Mouse (Mus musculus) limb, embryonic 12.5 days (tissue): ENCODE measurements at regions not wholly inside any gene's neighbourhood (a gene's known extent, or its start where the extent isn't known, plus 50 kb on each side); places are given as distances from the start of the nearest gene placed in this dataset.

Experiments used
- ATAC-seq: fragments of 200-750 bp; cut with Nextera tagmentation; 2 replicates; pipeline ENCODE4 v1.8.0; 2017; ENCODE audit warnings: low read depth, moderate TSS enrichment; ENCODE audit not compliant: insufficient number of reproducible peaks, insufficient read depth, low FRiP score, low TSS enrichment
- H3K27ac ChIP-seq: fragments of 300-500 bp; sonication (generic); 2 replicates; pipeline ENCODE4 v1.5.1; 2016; ENCODE audit warnings: mild to moderate bottlenecking, moderate library complexity
- H3K27me3 ChIP-seq: fragments of 300-500 bp; sonication (generic); 2 replicates; pipeline ENCODE4 v1.6.1; 2016; ENCODE audit warnings: mild to moderate bottlenecking, moderate library complexity
- H3K36me3 ChIP-seq: fragments of 300-500 bp; sonication (generic); 2 replicates; pipeline ENCODE4 v1.6.1; 2016; ENCODE audit warnings: mild to moderate bottlenecking, moderate library complexity
- H3K4me1 ChIP-seq: fragments of 300-500 bp; sonication (generic); replicated peaks from 2 replicates; pipeline ENCODE4 v1.6.1; 2016
- H3K4me2 ChIP-seq: fragments of 300-500 bp; sonication (generic); 2 replicates; pipeline ENCODE4 v1.6.1; 2016; ENCODE audit warnings: mild to moderate bottlenecking, moderate library complexity
- H3K4me3 ChIP-seq: fragments of 300-500 bp; sonication (generic); replicated peaks from 2 replicates; pipeline ENCODE4 v1.5.1; 2016; ENCODE audit warnings: mild to moderate bottlenecking
- H3K9ac ChIP-seq: fragments of 300-500 bp; sonication (generic); replicated peaks from 2 replicates; pipeline ENCODE4 v1.6.1; 2016; ENCODE audit warnings: mild to moderate bottlenecking, moderate library complexity
- H3K9me3 ChIP-seq: fragments of 300-500 bp; sonication (generic); 2 replicates; pipeline ENCODE4 v1.6.1; 2016; ENCODE audit warnings: mild to moderate bottlenecking, moderate library complexity
- WGBS: fragments of 180-500 bp; shearing (Covaris S2); methylation state at CpG from one replicate; pipeline ENCODE4 v1.1.7; 2016; 5-methylcytosine and 5-hydroxymethylcytosine counted together

DNA sequence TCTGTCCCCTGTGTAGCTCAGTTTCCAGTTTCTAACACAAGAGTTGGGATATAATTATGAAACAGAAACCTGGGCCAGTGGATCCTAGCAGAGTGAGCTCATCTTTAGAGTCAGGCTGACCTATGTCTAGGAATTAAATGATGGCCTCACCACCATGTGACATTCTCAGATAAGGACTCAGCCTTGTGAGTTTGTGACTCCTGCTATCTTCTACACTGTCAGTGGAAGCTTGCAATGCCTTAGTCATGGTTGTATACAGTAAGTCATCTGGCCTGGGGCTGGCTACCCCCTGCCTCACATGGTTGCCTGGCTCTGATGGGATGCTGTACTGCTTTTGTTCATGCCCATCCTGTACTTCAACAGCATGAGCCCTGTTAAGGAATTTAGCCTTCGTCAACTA lies 90.3 kb upstream of the Glrp1 start:
- Histone ChIP-seq H3K4me3 (no peak overlapping the region), H3K36me3 (no peaks in the 10 kb centered on the region), H3K4me1 (no peaks in the 10 kb centered on the region), H3K9ac (no peak overlapping the region), H3K4me2 (no peak overlapping the region), H3K27me3 (no peaks in the 10 kb centered on the region), H3K9me3 (no peaks in the 10 kb centered on the region), H3K27ac (no peak overlapping the region)
- no peak for ATAC-seq
- whole genome bisulfite sequencing: 75% methylated on average over 1 of the region's 1 CpGs

DNA sequence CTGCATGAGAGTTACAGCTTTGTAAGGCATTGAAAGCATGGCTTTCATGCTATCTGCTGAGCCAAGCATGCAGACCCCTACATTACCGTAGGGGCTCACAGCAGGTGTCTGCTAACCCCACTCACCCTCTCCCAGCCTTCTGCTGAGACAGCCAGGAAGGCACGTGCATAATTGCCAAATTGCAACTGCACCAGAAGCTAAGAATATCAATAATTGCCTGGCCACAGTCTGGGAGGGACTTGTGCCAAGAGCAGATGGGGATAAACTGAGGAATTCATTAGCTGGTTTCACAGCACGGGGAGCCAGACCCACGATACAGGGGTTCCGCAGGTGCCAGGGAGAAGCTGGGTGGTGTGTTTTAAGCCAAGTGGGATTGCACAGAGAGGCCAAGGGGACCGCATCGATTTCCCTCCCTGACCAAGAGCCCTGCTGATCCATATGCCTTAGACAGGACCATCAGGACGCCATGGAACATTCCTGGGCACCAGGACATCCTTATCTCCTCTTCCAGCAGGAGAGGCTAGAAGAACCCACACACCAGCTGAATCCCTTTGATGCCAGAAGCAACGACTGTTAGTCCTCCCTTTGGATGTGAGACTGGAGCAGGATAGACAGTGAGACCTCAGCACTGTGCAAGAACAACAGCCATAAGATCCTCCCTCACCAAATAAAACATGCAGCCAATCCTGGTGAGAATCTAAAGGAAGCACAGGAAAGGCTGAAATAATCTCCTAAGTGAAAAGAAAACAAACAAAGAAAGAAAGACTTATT lies 84.8 kb upstream of the Glrp1 start:
- no peak overlapping the region for H3K4me3 ChIP-seq
- WGBS: 52% methylated on average over 9 of the region's 9 CpGs
- no peaks in the 10 kb centered on the region for H3K27me3 ChIP-seq
- ATAC-seq: no peak
- H3K9me3 ChIP-seq: no peaks in the 10 kb centered on the region
- no peaks in the 10 kb centered on the region for H3K36me3 ChIP-seq
- H3K27ac ChIP-seq: no peak overlapping the region
- no peak overlapping the region for H3K4me2 ChIP-seq
- H3K9ac ChIP-seq: no peak overlapping the region
- peaks cover 9% of the 10 kb centered on the region for H3K4me1 ChIP-seq

DNA sequence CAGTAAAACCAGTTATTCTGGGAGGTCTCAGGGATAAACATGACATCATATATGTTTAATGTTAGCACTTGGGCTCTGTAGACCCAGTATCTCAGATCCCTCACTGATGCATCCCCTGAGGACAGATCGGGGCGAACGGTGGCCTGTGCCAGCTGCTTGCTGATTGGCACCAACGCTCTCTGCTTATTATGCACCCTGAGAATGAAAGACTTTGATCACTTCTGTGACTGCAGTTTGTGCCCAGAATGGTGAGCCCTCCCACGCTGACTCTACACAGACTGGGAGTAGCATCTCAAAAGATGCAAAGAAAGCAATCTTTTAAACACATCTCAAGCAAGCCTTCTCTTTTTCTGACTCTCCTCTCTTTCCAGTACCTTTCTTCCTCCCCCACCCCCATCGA lies 82.2 kb upstream of the Glrp1 start:
- Histone ChIP-seq H3K4me3 (no peak overlapping the region), H3K27me3 (no peaks in the 10 kb centered on the region), H3K9me3 (no peaks in the 10 kb centered on the region), H3K36me3 (no peaks in the 10 kb centered on the region), H3K4me1 (peaks cover 9% of the 10 kb centered on the region), H3K27ac (no peak overlapping the region), H3K9ac (no peak overlapping the region), H3K4me2 (no peak overlapping the region)
- WGBS: 77% methylated on average over 6 of the region's 6 CpGs
- ATAC-seq: no peak

DNA sequence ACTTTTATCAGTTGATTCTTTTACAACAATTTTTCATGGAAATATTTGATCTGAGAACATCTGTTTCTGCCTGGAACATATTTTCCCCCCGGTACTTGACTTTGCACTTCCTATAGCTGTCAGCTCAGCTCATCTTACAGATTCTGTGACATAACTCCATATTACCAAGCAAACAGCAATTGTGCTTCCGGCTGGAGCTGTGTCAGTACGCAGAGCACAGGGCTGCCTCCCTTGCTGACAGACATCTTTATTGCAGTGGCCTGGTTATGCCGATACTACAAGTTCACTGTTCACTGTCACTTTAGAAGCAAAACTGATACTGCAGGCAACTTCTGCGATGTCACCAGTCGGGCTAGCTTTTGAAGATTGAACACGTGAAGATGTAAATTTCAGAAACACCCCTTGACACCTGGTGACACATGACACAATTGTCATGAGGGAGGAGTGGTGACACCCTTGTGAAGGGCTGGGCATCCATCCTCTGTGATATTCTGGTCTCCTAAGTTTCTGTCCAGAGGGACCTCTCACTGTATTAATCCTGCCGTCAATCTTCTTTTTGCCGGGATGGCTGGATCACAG lies 81.0 kb upstream of the Glrp1 start:
- WGBS: 55% methylated on average over 9 of the region's 9 CpGs
- Histone ChIP-seq H3K4me1 (peaks cover 9% of the 10 kb centered on the region), H3K27me3 (no peaks in the 10 kb centered on the region), H3K4me3 (no peak overlapping the region), H3K9me3 (no peaks in the 10 kb centered on the region), H3K9ac (no peak overlapping the region), H3K4me2 (no peak overlapping the region), H3K27ac (no peak overlapping the region), H3K36me3 (no peaks in the 10 kb centered on the region)
- no peak for ATAC-seq

DNA sequence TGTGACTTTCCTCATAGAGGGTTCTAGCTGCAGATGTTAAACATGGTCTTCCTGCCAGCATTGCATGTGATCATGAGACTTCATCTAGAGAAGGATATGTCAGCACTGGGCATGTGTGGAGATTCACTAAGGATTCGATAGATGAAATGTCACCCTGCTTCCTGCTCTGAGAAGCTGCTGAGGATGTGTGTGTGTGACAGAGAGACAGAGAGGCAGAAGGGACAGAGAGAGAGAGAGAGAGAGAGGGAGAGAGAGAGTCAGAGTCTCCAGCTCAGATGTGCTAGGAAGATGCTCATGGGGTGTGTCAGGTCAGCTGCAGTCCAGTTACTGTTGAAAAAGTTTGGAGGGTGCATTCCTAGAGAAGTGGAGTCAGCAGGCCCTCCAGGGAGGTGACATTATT lies 78.9 kb upstream of the Glrp1 start:
- H3K4me1 ChIP-seq: no peaks in the 10 kb centered on the region
- H3K4me3 ChIP-seq: no peak overlapping the region
- no peak for ATAC-seq
- no peak overlapping the region for H3K4me2 ChIP-seq
- WGBS: 83% methylated on average over 1 of the region's 1 CpGs
- H3K27ac ChIP-seq: no peak overlapping the region
- H3K9me3 ChIP-seq: no peaks in the 10 kb centered on the region
- no peaks in the 10 kb centered on the region for H3K27me3 ChIP-seq
- no peak overlapping the region for H3K9ac ChIP-seq
- H3K36me3 ChIP-seq: no peaks in the 10 kb centered on the region

DNA sequence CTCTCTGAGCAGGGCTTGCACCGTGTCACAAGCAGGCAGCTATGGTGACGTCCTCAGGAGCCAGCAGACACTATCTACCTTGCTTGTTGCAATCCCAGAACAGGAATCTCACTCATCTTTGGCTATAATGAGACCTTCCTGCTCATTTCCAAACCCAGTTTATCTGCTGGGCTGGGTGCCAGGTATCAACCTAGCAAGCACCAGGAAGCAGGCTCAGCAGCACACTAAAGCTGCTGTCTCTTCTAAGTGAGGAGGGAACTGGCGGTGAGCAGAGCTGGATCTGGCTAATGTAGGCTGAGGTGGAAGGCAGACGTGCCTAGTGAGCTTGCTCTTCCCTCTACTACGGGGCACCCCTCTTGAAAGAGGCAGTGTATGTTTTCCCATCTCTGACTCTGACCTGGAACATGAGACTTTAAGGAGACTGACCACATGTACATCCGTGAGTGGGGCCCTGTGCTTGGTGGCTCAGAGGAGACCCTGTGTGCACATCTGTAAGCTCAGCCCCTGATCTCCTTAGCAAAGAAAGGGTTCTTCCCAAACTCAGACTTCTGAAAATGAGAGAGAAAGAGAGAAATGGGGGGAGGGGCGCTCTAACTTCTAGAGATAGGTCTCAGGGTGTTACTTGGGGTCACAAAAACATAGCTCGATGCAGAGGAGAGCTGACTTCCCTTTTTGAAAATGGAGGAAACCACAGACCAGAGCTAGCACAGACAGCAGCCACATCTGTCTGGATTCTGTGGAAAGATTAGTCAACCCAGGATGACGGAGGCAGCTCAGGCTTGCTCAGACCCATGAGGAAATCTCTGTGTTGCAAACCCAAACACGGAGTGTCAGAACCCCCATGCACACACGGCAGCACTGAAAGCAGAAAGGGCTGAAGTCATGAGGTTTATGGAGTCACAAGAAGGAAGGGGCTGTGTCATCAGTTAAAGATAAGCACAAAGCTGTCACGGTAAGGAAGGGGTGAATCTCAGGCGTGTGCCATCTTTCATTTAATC lies 77.3 kb upstream of the Glrp1 start:
- ATAC-seq: no peak

DNA sequence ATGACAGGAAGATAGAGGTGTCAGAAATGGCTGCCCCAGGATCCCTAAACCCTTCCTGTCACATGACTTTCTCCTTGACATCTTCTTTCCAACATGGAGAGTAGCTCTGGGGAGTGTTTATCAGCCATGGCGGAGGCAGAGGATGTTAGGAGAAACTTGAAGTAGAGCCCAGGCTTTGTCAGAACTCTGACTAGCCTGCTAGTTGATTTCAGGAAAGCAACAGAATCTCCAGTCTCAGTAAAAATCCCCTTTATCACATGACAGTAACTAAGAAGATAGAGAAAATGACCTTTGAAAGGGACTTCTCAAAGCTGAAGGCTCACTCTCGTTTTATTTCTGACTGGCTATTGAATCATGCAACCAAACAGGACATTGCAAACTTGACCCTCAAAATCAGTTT lies 76.3 kb upstream of the Glrp1 start:
- Histone ChIP-seq H3K9ac (no peak overlapping the region), H3K4me2 (no peak overlapping the region), H3K27ac (no peak overlapping the region), H3K4me3 (no peak overlapping the region), H3K9me3 (no peaks in the 10 kb centered on the region), H3K36me3 (no peaks in the 10 kb centered on the region), H3K27me3 (no peaks in the 10 kb centered on the region), H3K4me1 (no peaks in the 10 kb centered on the region; the same call in 1 of the 2 replicates)
- 83% methylated on average over 2 of the region's 2 CpGs for WGBS
- no peak for ATAC-seq

More for the DNA sequence above, 77.3 kb upstream of the Glrp1 start:
- no peak overlapping the region for H3K9ac ChIP-seq
- no peaks in the 10 kb centered on the region for H3K36me3 ChIP-seq
- 81% methylated on average over 13 of the region's 13 CpGs for WGBS
- H3K27ac ChIP-seq: no peak overlapping the region
- no peaks in the 10 kb centered on the region for H3K9me3 ChIP-seq
- no peak overlapping the region for H3K4me2 ChIP-seq
- H3K4me1 ChIP-seq: no peaks in the 10 kb centered on the region; the same call in 1 of the 2 replicates
- H3K27me3 ChIP-seq: no peaks in the 10 kb centered on the region
- H3K4me3 ChIP-seq: no peak overlapping the region

DNA sequence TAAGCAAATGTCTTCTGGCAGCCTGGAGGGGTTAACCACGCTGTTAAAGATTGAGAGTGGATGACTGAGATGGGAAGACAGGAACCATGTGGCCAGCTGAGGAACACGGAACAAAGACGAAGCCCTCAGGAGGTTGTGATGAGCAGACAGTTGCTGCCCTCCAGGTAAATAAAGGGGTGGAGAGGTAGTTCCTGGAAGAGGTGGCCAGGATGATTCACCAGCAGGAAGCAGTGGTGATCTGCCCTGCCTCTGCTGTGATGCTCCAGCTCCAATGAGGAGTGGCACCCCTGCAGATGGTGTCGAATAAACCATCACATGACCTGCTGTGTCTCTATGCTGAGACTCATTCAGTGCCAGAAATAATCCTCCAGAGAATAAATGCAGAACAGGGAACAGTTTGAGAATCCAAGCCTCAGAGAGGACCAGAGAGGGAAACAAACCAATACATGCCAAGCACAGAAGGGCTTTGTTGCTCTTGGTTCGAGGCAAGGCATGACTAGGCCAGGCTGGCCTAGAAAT lies 74.7 kb upstream of the Glrp1 start:
- Histone ChIP-seq H3K4me1 (no peaks in the 10 kb centered on the region; the same call in 1 of the 2 replicates), H3K27me3 (no peaks in the 10 kb centered on the region), H3K36me3 (no peaks in the 10 kb centered on the region), H3K4me2 (no peak overlapping the region), H3K4me3 (no peak overlapping the region), H3K9ac (no peak overlapping the region), H3K9me3 (no peaks in the 10 kb centered on the region), H3K27ac (no peak overlapping the region)
- 67% methylated on average over 5 of the region's 5 CpGs for WGBS
- no peak for ATAC-seq

DNA sequence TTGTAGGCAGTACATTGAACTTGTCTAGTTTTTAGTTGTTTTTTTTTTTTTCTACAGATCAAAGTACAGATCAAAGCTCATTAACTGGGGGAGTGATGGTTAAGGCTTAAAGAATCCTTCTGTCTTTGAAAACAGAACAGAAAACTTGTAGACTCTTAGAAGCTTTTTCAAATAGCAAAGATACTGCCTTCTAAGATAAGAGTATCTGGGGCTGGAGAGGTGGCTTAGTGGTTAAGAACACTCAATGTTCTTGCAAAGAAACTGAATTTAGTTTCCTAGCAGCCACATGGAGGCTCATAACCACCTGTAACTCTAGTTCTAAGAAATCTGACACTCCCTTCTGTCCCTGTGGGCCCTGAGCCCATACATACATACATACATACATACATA lies 68.4 kb upstream of the Glrp1 start:
- no peak for ATAC-seq
- Histone ChIP-seq H3K27ac (no peak overlapping the region), H3K27me3 (no peaks in the 10 kb centered on the region; the same call in 1 of the 2 replicates), H3K4me1 (no peaks in the 10 kb centered on the region; the same call in 1 of the 2 replicates), H3K36me3 (no peaks in the 10 kb centered on the region), H3K9me3 (no peaks in the 10 kb centered on the region), H3K9ac (no peak overlapping the region), H3K4me3 (no peak overlapping the region), H3K4me2 (no peak overlapping the region)

DNA sequence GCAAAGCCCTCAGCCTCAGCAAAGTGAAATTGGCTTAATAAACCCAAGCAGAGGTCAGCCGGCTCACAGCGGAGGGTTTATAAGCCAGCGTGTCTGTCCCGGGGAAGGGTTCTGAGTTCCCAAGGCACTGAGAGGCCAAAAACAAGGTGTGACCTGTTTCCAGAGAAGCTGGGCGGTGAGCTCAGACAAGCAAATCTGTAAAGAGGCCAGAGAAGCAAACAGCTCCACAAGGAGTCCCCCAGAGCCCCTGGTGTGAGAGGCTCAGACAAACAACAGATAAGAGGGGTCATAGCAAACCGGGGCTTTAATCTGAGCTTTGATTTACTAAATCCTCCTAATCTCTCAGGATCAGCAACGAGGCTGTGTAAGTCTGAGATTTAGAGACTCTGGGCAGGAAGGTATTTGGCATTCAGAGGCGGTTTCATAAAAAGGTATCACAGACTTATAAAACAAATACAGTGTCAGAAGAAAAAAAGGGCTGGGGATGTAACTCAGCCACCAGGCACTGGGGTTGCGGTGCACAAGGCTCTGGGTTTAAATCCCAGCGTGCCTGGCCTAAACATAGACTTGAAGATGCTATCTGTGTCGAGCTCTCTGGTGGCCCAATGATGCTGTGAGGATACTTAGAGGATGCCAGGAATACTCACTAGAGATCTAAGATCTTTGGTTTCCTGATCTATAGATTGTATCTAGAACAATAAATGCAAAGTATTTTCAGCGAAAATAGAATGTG lies 67.8 kb upstream of the Glrp1 start:
- no peak overlapping the region for H3K4me3 ChIP-seq
- no peak overlapping the region for H3K4me2 ChIP-seq
- no peaks in the 10 kb centered on the region for H3K36me3 ChIP-seq
- no peak overlapping the region for H3K27ac ChIP-seq
- no peaks in the 10 kb centered on the region; the same call in 1 of the 2 replicates for H3K27me3 ChIP-seq
- no peaks in the 10 kb centered on the region for H3K9me3 ChIP-seq
- WGBS: 22% methylated on average over 12 of the region's 12 CpGs
- no peak for ATAC-seq
- H3K4me1 ChIP-seq: no peaks in the 10 kb centered on the region; the same call in 1 of the 2 replicates
- no peak overlapping the region for H3K9ac ChIP-seq
